Mouse (Mus musculus): Measurements from ENCODE around the gene Chrna5. TPM values are rescaled to one million over a fixed set of nuclear protein-coding genes. Genes with fewer than 3 reads are reported as not detected.

The Chrna5 gene
- total RNA-seq, 2 experiments from 2014 or later, result 2.2 to 3.8 TPM

- H3K27ac ChIP-seq, result no peak overlapping the region
- DNase-seq (ENCODE audit: extremely low spot score in 1 of 2, low spot score in 2 of 2), result no peak
- peak overlapping the region; percentile 30; the same call in 1 of the 2 replicates for H3K4me3 ChIP-seq
- intact Hi-C loops (cut with DNase I), result loop anchor here (2.0 to 10.0 kb wide), 2 partner anchors 285 to 369 kb away; no protein-coding TSS in a partner anchor
- TF ChIP-seq CTCF (IDR thresholded peaks at IDR 0.05), result no peak
Measured at GRCm38 (mm10) chr9:55025534-55026274, 45.0 kb downstream of the Chrna5 start.

DNA sequence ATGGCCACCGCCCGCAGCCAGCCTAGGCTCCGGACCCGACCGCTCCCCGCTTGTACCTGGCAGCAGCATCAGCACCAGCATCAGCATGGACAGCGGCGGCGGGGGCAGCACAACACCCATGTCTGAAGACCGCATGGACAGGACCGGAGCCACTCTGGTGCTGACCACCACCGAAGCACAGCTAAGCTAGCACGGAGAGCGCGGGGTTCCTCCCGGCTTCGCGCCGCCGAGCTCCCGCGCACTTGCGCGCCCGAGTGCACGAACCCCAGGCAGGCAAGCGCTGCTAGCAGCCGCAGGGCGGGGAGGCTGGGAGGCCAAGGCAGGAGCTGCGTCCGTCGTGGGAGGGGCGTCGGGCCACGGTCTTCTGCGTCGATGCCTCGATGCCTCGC lies 45.6 kb downstream of the Chrna5 start, which contains the start of gene Chrna3:
TSS of gene Chrna3 (minus strand) at position 288 of the 389 bp plus-strand sequence.
- intact Hi-C loops (cut with DNase I), result loop anchor here (10.0 kb wide), 1 partner anchor 369 kb away; no protein-coding TSS in a partner anchor
- TF ChIP-seq CTCF (IDR thresholded peaks at IDR 0.05), result no peak
- peak in 1 of 2 experiments; percentile 18 for DNase-seq (ENCODE audit: extremely low spot score in 1 of 2, low spot score in 2 of 2)

DNA sequence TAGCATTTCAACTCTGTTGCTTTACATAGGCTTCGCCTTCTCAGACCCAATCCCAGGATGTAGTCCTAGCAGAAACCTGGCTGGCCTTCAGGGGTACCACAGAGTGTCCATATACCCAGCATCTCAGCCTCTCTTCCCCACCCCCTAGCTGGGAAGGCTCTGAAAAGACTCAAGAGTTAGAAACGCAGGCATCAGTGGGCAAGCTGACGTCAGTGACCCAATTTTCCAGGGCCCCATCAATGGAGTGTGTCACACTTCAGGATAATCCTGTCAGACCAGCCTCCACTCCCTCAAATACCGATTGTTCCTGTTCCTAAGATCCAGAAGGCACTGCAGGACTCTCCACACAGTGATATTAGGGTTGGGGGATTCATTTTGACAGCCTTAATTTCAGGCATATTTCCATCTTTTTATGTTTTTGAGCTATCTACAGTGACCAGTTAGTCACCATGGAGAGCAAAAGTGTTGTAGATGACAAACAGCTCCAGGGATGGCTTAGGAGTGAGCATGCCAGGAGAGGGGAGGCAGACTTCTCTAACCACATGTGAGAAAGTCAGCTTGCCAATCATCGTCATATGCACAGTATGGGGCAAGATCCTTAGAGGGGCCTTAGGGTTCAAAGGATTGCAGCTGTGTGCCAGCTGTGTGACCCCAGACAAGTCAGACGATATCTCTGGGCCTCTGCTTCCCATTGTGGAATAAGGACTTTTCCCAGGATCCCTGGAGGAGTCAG lies 50.9 kb downstream of the Chrna5 start:
- DNase-seq (ENCODE audit: extremely low spot score in 1 of 2, low spot score in 2 of 2), result no peak
- intact Hi-C loops (cut with DNase I), result no loop called here
- no peak for TF ChIP-seq CTCF (IDR thresholded peaks at IDR 0.05)
- no peak overlapping the region for H3K4me3 ChIP-seq
- H3K27ac ChIP-seq, result no peak overlapping the region

More for the DNA sequence above, 45.6 kb downstream of the Chrna5 start, which contains the start of gene Chrna3:
- H3K4me3 ChIP-seq, result peak within 1 kb of the TSS; percentile 30
- H3K27ac ChIP-seq, result no peak within 1 kb of the TSS

DNA sequence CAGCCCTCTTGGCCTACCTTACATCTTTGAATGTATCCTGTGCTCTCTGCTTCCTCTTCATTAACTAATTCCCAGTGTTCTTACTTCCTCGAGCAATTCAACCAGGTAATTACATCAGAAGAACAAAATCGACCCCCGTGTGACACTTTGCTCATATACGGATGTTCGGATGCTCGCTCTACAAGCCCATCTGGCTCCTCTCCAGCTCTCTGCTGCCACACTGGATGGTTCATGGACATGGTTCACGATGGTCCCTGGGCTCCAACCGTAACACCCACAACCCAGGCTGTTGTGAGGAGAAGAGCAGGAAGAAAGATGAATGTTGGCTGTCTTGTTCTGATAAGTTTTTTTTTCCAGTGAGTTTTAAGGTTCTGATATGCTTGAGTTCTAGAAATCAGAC lies 58.3 kb downstream of the Chrna5 start:
- Histone ChIP-seq H3K27ac (no peak overlapping the region), H3K4me3 (no peak overlapping the region)
- intact Hi-C loops (cut with DNase I), result no loop called here
- DNase-seq (ENCODE audit: extremely low spot score in 1 of 2, low spot score in 2 of 2), result no peak
- no peak for TF ChIP-seq CTCF (IDR thresholded peaks at IDR 0.05)

GRCm38 (mm10) chr9:55039983-55040382 lies 59.3 kb downstream of the Chrna5 start:
- no peak for DNase-seq (ENCODE audit: extremely low spot score in 1 of 2, low spot score in 2 of 2)
- intact Hi-C loops (cut with DNase I), result no loop called here

GRCm38 (mm10) chr9:55041389-55041788 lies 60.7 kb downstream of the Chrna5 start:
- TF ChIP-seq CTCF (IDR thresholded peaks at IDR 0.05), result no peak
- intact Hi-C loops (cut with DNase I), result no loop called here
- no peak overlapping the region for H3K4me3 ChIP-seq
- H3K27ac ChIP-seq, result no peak overlapping the region
- DNase-seq (ENCODE audit: extremely low spot score in 1 of 2, low spot score in 2 of 2), result no peak

More at GRCm38 (mm10) chr9:55039983-55040382, 59.3 kb downstream of the Chrna5 start:
- no peak for TF ChIP-seq CTCF (IDR thresholded peaks at IDR 0.05)
- no peak overlapping the region for H3K4me3 ChIP-seq
- H3K27ac ChIP-seq, result no peak overlapping the region

- Histone ChIP-seq H3K4me3 (no peak overlapping the region), H3K27ac (no peak overlapping the region)
- no peak for DNase-seq (ENCODE audit: extremely low spot score in 1 of 2, low spot score in 2 of 2)
- intact Hi-C loops (cut with DNase I), result no loop called here
- no peak for TF ChIP-seq CTCF (IDR thresholded peaks at IDR 0.05)
Measured at GRCm38 (mm10) chr9:55043688-55044087, 63.0 kb downstream of the Chrna5 start.

DNA sequence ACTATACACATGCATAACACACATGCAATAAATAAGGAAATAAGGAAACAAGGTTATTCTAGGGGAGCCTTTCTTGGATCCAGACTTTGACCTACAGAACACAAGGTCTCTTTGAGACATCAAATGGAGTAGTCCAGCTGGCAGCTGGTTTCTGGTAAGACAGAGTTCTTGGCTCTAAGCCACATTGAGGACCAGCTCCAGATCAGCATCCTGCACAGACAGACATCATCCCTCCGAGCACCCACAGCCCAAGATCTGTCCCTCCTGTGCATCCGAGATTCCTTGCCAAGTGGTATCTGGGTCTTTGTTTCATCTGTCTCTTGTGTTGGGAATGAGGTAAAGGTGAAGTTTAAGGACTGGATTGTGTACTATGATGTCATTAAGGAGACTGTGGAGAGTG lies 64.3 kb downstream of the Chrna5 start:
- Histone ChIP-seq H3K27ac (no peak overlapping the region), H3K4me3 (no peak overlapping the region)
- DNase-seq (ENCODE audit: extremely low spot score in 1 of 2, low spot score in 2 of 2), result no peak
- no peak for TF ChIP-seq CTCF (IDR thresholded peaks at IDR 0.05)
- intact Hi-C loops (cut with DNase I), result loop anchor here (5.0 kb wide), 1 partner anchor 267 kb away; no protein-coding TSS in a partner anchor

DNA sequence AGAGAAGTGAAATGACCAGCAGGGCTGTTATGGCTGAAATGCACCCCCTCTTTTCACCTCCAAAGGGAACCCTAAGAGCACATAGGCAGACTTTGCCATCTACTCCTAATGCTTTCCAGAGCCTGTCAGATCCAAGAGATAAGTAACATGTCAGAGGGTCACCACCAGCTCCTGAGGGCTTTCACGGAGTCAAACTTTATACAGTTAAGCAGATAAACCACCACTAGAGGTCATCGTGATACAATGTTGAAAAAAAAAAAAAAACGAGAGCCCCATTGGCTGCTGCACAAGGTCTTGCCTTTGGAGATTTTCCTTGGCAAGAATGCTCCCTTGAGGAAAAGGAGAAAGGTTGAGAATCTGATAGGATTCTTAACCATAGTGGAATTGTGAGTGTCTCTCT lies 66.1 kb downstream of the Chrna5 start:
- intact Hi-C loops (cut with DNase I), result loop anchor here (5.0 kb wide), 1 partner anchor 266 kb away; no protein-coding TSS in a partner anchor
- Histone ChIP-seq H3K27ac (no peak overlapping the region), H3K4me3 (no peak overlapping the region)
- TF ChIP-seq CTCF (IDR thresholded peaks at IDR 0.05), result peak; percentile 40
- DNase-seq (ENCODE audit: extremely low spot score in 1 of 2, low spot score in 2 of 2), result no peak

GRCm38 (mm10) chr9:55048211-55048880 lies 67.7 kb downstream of the Chrna5 start, which contains the start of gene Chrnb4:
Chrnb4 (minus strand) TSS chr9:55048779.
- peak within 1 kb of the TSS; percentile 33 for H3K4me3 ChIP-seq
- no peak within 1 kb of the TSS for H3K27ac ChIP-seq
- intact Hi-C loops (cut with DNase I), result loop anchor here (5.0 kb wide), 1 partner anchor 264 kb away; no protein-coding TSS in a partner anchor
- no peak for TF ChIP-seq CTCF (IDR thresholded peaks at IDR 0.05)
- no peak for DNase-seq (ENCODE audit: extremely low spot score in 1 of 2, low spot score in 2 of 2)

DNA sequence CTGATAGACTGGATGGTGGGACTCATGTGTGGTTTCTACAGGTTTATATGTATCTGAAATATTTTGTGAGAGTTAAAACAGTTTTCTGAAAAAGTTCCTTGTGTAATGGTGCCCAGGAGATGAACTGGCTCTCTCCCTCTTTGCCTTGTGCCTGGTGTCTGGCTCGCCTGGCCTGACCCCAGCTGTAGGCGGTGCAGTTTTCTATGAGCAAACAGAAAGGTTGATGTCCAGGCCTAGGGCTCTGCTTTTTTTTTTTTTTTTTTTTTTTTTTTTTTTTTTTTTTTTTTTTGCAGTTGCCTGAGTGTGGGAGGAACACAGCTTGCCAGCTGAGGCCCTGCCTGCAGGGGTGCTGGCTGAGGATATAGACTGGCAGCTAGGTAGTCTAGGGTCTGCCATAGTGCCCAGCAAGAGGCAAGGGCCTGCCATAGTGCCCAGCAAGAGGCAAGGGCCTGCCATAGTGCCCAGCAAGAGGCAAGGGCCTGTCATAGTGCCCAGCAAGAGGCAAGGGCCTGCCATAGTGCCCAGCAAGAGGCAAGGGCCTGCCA lies 74.8 kb downstream of the Chrna5 start:
- no peak for DNase-seq (ENCODE audit: extremely low spot score in 1 of 2, low spot score in 2 of 2)
- Histone ChIP-seq H3K4me3 (no peak overlapping the region), H3K27ac (no peak overlapping the region)
- intact Hi-C loops (cut with DNase I), result no loop called here
- no peak for TF ChIP-seq CTCF (IDR thresholded peaks at IDR 0.05)

Other genes with a start within 250 kb of the Chrna5 start
- gene Wdr61, start 246.4 kb upstream of the Chrna5 start, total RNA-seq (2021), result 10 to 100 TPM; 49.7 to 62.1 TPM
- 1 to 10 TPM; 1.4 to 2.9 TPM for gene Crabp1, start 216.1 kb upstream of the Chrna5 start, total RNA-seq (2021)
- gene Ireb2, start 117.1 kb upstream of the Chrna5 start, total RNA-seq (2021), result 10 to 100 TPM; 48.0 to 52.2 TPM
- gene Hykk, start 63.6 kb upstream of the Chrna5 start, total RNA-seq (2021), result 1 to 10 TPM; 2.2 TPM
- gene Psma4, start 30.1 kb upstream of the Chrna5 start, total RNA-seq (2021), result 100 to 1,000 TPM; 109 to 116 TPM
- gene AY074887, start 29.9 kb upstream of the Chrna5 start, total RNA-seq (2021), result not detected
- under 1 TPM; 0.61 to 0.95 TPM for gene Chrna3, start 45.7 kb downstream of the Chrna5 start, total RNA-seq (2021)
- not detected for gene Chrnb4, start 67.9 kb downstream of the Chrna5 start, total RNA-seq (2021)
- gene Ube2q2, start 168.0 kb downstream of the Chrna5 start, total RNA-seq (2021), result 10 to 100 TPM; 67.7 to 72.5 TPM
- gene Fbxo22, start 228.0 kb downstream of the Chrna5 start, total RNA-seq (2021), result 10 to 100 TPM; 40.2 to 46.5 TPM

Data from left cerebral cortex, adult 2 months (tissue).